Mouse (Mus musculus): ENCODE measurements around the gene Bcl2. TPM values are rescaled to one million over a fixed set of nuclear protein-coding genes. Genes with fewer than 3 reads are reported as not detected.

Gene Bcl2
- total and polyA plus RNA-seq, 3 experiments: 4.5 to 13.6 (median 8.7) TPM

GRCm38 (mm10) chr1:106712330-106712729 lies 1.7 kb downstream of the Bcl2 start:
- peak; percentile 72 for DNase-seq (ENCODE audit: extremely low read depth)
- in situ Hi-C loops (cut with MboI; ENCODE audit: low pct_ligation_motif_present, low pct_unique_long_range_greater_than_20kb, low sequenced_read_pairs): loop anchor here (5.0 to 25.0 kb wide), 4 partner anchors 90 to 650 kb away; no protein-coding TSS in a partner anchor
- peak overlapping the region; percentile 65 for H3K27ac ChIP-seq (ENCODE audit: insufficient read depth, low read depth)
- dilution Hi-C loops (cut with MboI; ENCODE audit: extremely low pct_ligation_motif_present, extremely low pct_unique_long_range_greater_than_20kb, low sequenced_read_pairs): loop anchor here (25.0 kb wide), 1 partner anchor 175 kb away; no protein-coding TSS in a partner anchor
- no peaks in the 10 kb centered on the region for H3K27me3 ChIP-seq (replicated peaks)
- peaks cover 44% of the 10 kb centered on the region for H3K79me2 ChIP-seq (replicated peaks; ENCODE audit: control insufficient read depth, extremely low read depth, insufficient read depth, poor library complexity, severe bottlenecking)
- peak overlapping the region; percentile 25 for H3K4me2 ChIP-seq (ENCODE audit: insufficient read depth, low read depth, poor library complexity, severe bottlenecking)
- H3K4me1 ChIP-seq (ENCODE audit: control insufficient read depth in 1 of 2, insufficient read depth in 2 of 2): peaks cover 7 to 56% of the 10 kb centered on the region in 2 experiments
- H3K9me3 ChIP-seq (replicated peaks; ENCODE audit: low read length): no peaks in the 10 kb centered on the region
- TF ChIP-seq TBP (conservative IDR thresholded peaks at IDR 0.05; ENCODE audit: low read depth, low read length) (no peak), CHD1 (IDR thresholded peaks at IDR 0.05; ENCODE audit: low read depth, low read length) (no peak), HCFC1 (IDR thresholded peaks at IDR 0.05; ENCODE audit: low read depth, low read length) (no peak), MEF2A (IDR thresholded peaks at IDR 0.05; ENCODE audit: borderline replicate concordance, low read depth, low read length) (peak; percentile 22; the same call in 1 of the 2 replicates), USF1 (IDR thresholded peaks at IDR 0.05; ENCODE audit: low read depth, low read length) (no peak), RAD21 (IDR thresholded peaks at IDR 0.05; ENCODE audit: low read depth, low read length) (peak; percentile 78), RCOR1 (conservative IDR thresholded peaks at IDR 0.05; ENCODE audit: low read depth, low read length) (no peak), CTCF (conservative IDR thresholded peaks at IDR 0.05 in 1 of 2, IDR thresholded peaks at IDR 0.05 in 1 of 2; ENCODE audit: low read depth in 2 of 2, low read length in 2 of 2) (peak; percentile 51 to 88), POLR2A (IDR thresholded peaks at IDR 0.05; ENCODE audit: low read depth, low read length) (peak; percentile 2; the same call in 1 of the 2 replicates), ZMIZ1 (IDR thresholded peaks at IDR 0.05; ENCODE audit: low read depth, low read length) (no peak), MAX (IDR thresholded peaks at IDR 0.05; ENCODE audit: low read length) (no peak; the same call in 1 of the 2 replicates), UBTF (IDR thresholded peaks at IDR 0.05; ENCODE audit: low read depth, low read length) (peak; percentile 82; the same call in 1 of the 2 replicates), SMC3 (IDR thresholded peaks at IDR 0.05; ENCODE audit: low read depth, low read length) (peak; percentile 93), SIN3A (IDR thresholded peaks at IDR 0.05; ENCODE audit: low read length) (peak; percentile 43; the same call in 1 of the 2 replicates), E2F4 (IDR thresholded peaks at IDR 0.05; ENCODE audit: insufficient replicate concordance, low read depth, low read length) (no peak), ZNF384 (IDR thresholded peaks at IDR 0.05; ENCODE audit: low read depth, low read length) (no peak), ELF1 (IDR thresholded peaks at IDR 0.05; ENCODE audit: low read depth, low read length) (no peak), PAX5 (IDR thresholded peaks at IDR 0.05; ENCODE audit: low read length) (no peak), KAT2A (IDR thresholded peaks at IDR 0.05; ENCODE audit: insufficient replicate concordance, low read length) (no peak), GABPA (IDR thresholded peaks at IDR 0.05; ENCODE audit: insufficient replicate concordance, low read depth, low read length) (no peak), EP300 (IDR thresholded peaks at IDR 0.05; ENCODE audit: low read length) (no peak), NELFE (IDR thresholded peaks at IDR 0.05; ENCODE audit: low read depth, low read length) (no peak), ETS1 (conservative IDR thresholded peaks at IDR 0.05; ENCODE audit: low read depth, low read length) (no peak), TCF12 (IDR thresholded peaks at IDR 0.05; ENCODE audit: low read depth, low read length) (peak; percentile 34; the same call in 1 of the 2 replicates), MYC (IDR thresholded peaks at IDR 0.05; ENCODE audit: low read depth, low read length) (no peak), POLR2AphosphoS2 (IDR thresholded peaks at IDR 0.05; ENCODE audit: low read depth, low read length) (no peak), JUND (conservative IDR thresholded peaks at IDR 0.05; ENCODE audit: low read depth, low read length) (no peak), MAZ (IDR thresholded peaks at IDR 0.05; ENCODE audit: low read depth, low read length) (peak; percentile 55), CHD2 (IDR thresholded peaks at IDR 0.05; ENCODE audit: low read length) (no peak), BHLHE40 (IDR thresholded peaks at IDR 0.05; ENCODE audit: low read depth, low read length) (0 out of 2 replicates have a peak, but pooled peaks have one; percentile 2), MXI1 (IDR thresholded peaks at IDR 0.05; ENCODE audit: low read depth, low read length) (peak; percentile 34; the same call in 1 of the 2 replicates), IRF4 (IDR thresholded peaks at IDR 0.05; ENCODE audit: low read depth, low read length) (no peak), NRF1 (IDR thresholded peaks at IDR 0.05; ENCODE audit: low read depth, low read length) (0 out of 2 replicates have a peak, but pooled peaks have one; percentile 13), USF2 (conservative IDR thresholded peaks at IDR 0.05; ENCODE audit: low read depth, low read length) (no peak), JUN (IDR thresholded peaks at IDR 0.05; ENCODE audit: insufficient read depth, low read depth, low read length) (no peak), ZKSCAN1 (IDR thresholded peaks at IDR 0.05; ENCODE audit: borderline replicate concordance, low read depth, low read length) (no peak), MAFK (IDR thresholded peaks at IDR 0.05; ENCODE audit: insufficient replicate concordance, low read length) (no peak), ZC3H11A (IDR thresholded peaks at IDR 0.05; ENCODE audit: low read depth, low read length) (peak; percentile 30)
- no peaks in the 10 kb centered on the region for H3K36me3 ChIP-seq (replicated peaks in 1 of 2; ENCODE audit: control insufficient read depth in 1 of 2, insufficient read depth in 1 of 2, low read length in 1 of 2)
- H3K9ac ChIP-seq (ENCODE audit: insufficient read depth, low read depth): peak overlapping the region; percentile 69
- peak overlapping the region; percentile 57 to 80 (median 66) for H3K4me3 ChIP-seq (replicated peaks in 1 of 3; ENCODE audit: low read depth in 2 of 3, low read length in 2 of 3, poor library complexity in 1 of 3)
